Mouse (Mus musculus): ENCODE data around the gene Kcnk1. TPM values are rescaled to one million over a fixed set of nuclear protein-coding genes. Genes with fewer than 3 reads are reported as not detected.
A peak's percentile ranks its signal among the peaks of the same experiment; 100 is the strongest.

Gene Kcnk1
- 1 to 10 TPM in 2 of 4 experiments, under 1 TPM in 2; 0.27 to 1.6 (median 0.78) TPM for total RNA-seq (2022)

- no peak for DNase-seq (ENCODE audit: low spot score)
These were observed at the start of gene Kcnk1 for GRCm38 (mm10) chr8:125995101-125995986. Kcnk1 (plus strand) TSS chr8:125995170.

- DNase-seq (ENCODE audit: low spot score), result no peak
These were observed 46.2 kb upstream of the Kcnk1 start for GRCm38 (mm10) chr8:125948696-125949308.

- peak; percentile 86 for DNase-seq (ENCODE audit: low spot score)
These were observed 44.7 kb upstream of the Kcnk1 start for GRCm38 (mm10) chr8:125950007-125950940.

- DNase-seq (ENCODE audit: low spot score), result no peak
These were observed 39.3 kb upstream of the Kcnk1 start for GRCm38 (mm10) chr8:125955671-125956070.

GRCm38 (mm10) chr8:125956796-125957195, 38.2 kb upstream of the Kcnk1 start:
- no peak for DNase-seq (ENCODE audit: low spot score)

- DNase-seq (ENCODE audit: low spot score), result no peak
These were observed 37.6 kb upstream of the Kcnk1 start for GRCm38 (mm10) chr8:125957226-125957993.

GRCm38 (mm10) chr8:125957994-125958368, 37.0 kb upstream of the Kcnk1 start:
- no peak for DNase-seq (ENCODE audit: low spot score)

- no peak for DNase-seq (ENCODE audit: low spot score)
These were observed 35.6 kb upstream of the Kcnk1 start for GRCm38 (mm10) chr8:125959363-125959771.

- DNase-seq (ENCODE audit: low spot score), result no peak
These were observed 34.9 kb upstream of the Kcnk1 start for GRCm38 (mm10) chr8:125960037-125960436.

- no peak for DNase-seq (ENCODE audit: low spot score)
These were observed 33.2 kb upstream of the Kcnk1 start for GRCm38 (mm10) chr8:125961790-125962189.

GRCm38 (mm10) chr8:125963807-125964211, 31.2 kb upstream of the Kcnk1 start:
- no peak for DNase-seq (ENCODE audit: low spot score)

GRCm38 (mm10) chr8:125971336-125971735, 23.6 kb upstream of the Kcnk1 start:
- DNase-seq (ENCODE audit: low spot score), result no peak

- no peak for DNase-seq (ENCODE audit: low spot score)
These were observed 19.0 kb upstream of the Kcnk1 start for GRCm38 (mm10) chr8:125975981-125976380.

- DNase-seq (ENCODE audit: low spot score), result no peak
These were observed 14.1 kb upstream of the Kcnk1 start for GRCm38 (mm10) chr8:125980826-125981225.

GRCm38 (mm10) chr8:125983515-125983914, 11.5 kb upstream of the Kcnk1 start:
- DNase-seq (ENCODE audit: low spot score), result no peak

GRCm38 (mm10) chr8:125984140-125984539, 10.8 kb upstream of the Kcnk1 start:
- no peak for DNase-seq (ENCODE audit: low spot score)

GRCm38 (mm10) chr8:125985364-125985763, 9.6 kb upstream of the Kcnk1 start:
- no peak for DNase-seq (ENCODE audit: low spot score)

- DNase-seq (ENCODE audit: low spot score), result no peak
These were observed 7.9 kb upstream of the Kcnk1 start for GRCm38 (mm10) chr8:125986999-125987589.

- DNase-seq (ENCODE audit: low spot score), result no peak
These were observed 7.0 kb upstream of the Kcnk1 start for GRCm38 (mm10) chr8:125987996-125988395.

GRCm38 (mm10) chr8:125993636-125994035, 1.3 kb upstream of the Kcnk1 start:
- DNase-seq (ENCODE audit: low spot score), result no peak

Measured in heart, adult 8-10 months (tissue).